Mouse (Mus musculus): ENCODE measurements around the gene Bzw1. TPM values are rescaled to one million over a fixed set of nuclear protein-coding genes. Genes with fewer than 3 reads are reported as not detected.

Bzw1 gene
- polyA plus RNA-seq, 1 experiment from 2014 or later = 347 TPM

DNA sequence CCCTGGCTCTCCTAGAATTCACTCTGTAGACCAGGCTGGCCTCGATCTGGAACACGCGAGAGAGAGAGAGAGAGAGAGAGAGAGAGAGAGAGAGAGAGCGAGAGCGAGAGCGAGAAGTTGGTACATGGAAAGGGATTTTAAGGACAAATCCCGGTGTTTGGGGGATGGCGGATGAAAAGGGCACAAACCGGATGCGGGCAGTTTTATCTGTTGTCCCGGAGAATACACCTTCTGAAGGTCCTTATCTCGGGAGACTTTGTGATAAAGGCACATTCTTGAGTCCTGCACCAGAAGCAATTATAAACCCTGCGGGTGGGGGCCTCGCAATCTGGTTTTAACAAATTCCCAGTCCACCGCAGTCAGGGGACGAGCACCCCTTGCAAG, 438 bp upstream of the Bzw1 start:
- DNase-seq (ENCODE audit: low spot score) (peak; percentile 55), ATAC-seq (ENCODE audit: low read depth) (peak; percentile 11; the same call in 1 of the 2 replicates)
- Histone ChIP-seq H3K4me3 (ENCODE audit: low read depth, low read length) (peak overlapping the region; percentile 97), H3K4me1 (ENCODE audit: control insufficient read depth, insufficient read depth, low read length) (peaks cover 11% of the 10 kb centered on the region), H3K27ac (replicated peaks; ENCODE audit: low read depth, low read length) (peak overlapping the region; percentile 98), H3K9ac (ENCODE audit: low read depth, low read length) (peak overlapping the region; percentile 98), H3K4me2 (ENCODE audit: low read depth, low read length) (peak overlapping the region; percentile 82), H3K27me3 (replicated peaks; ENCODE audit: control insufficient read depth, insufficient read depth, low read length) (no peaks in the 10 kb centered on the region), H3K36me3 (ENCODE audit: control insufficient read depth, insufficient read depth, low read length) (peaks cover 29% of the 10 kb centered on the region), H3K9me3 (ENCODE audit: control insufficient read depth, low read length) (no peaks in the 10 kb centered on the region)
- 1% methylated on average over 15 of the region's 16 CpGs for WGBS

DNA sequence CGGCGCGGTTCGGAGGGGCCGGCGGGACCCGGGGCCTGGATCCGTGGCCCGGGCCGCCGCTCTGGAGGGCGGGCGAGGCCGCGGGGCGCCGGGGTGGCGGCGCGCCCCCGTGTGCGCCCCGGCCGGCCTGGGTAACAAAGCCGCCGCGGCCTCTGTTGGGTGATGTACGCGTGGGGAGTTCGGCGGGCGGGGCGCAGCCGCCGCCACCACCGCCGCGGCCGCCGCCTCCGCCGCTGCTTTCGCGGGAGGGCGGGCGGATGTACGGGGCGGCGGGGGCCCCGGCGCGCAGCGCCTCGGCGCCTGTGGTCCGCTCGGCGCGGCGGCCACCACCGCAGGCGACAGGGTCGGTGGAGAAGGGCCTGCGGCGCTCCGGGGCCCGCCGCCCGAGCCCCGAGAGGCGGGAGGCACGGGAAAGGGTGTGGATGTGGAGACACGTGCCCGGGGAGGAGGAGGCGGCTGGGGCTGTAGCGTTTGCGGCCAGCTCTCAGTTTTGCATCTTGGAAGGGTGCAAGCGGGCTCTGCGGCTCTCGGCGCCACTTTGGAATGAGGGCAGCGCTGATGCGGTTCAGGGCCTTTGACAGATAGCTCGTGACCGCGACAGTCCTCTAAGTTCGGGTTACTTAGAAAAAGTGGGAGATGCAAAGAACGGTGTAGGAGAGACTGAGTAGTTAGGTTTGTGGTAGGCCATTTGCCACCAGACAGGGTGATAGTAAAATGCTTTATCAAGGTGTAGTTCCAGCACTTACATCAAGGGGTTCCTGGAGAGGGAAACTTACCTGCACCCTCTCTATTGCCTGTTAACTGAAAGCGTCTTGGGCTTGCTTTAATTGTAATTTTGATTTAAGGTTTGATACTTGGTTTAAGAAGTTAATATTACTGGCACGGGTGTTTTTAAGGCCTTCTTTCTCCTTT, 842 bp downstream of the Bzw1 start:
- Histone ChIP-seq H3K4me3 (ENCODE audit: low read depth, low read length) (peak overlapping the region; percentile 97), H3K9ac (ENCODE audit: low read depth, low read length) (peak overlapping the region; percentile 98), H3K27ac (replicated peaks; ENCODE audit: low read depth, low read length) (peak overlapping the region; percentile 98), H3K27me3 (replicated peaks; ENCODE audit: control insufficient read depth, insufficient read depth, low read length) (no peaks in the 10 kb centered on the region), H3K9me3 (ENCODE audit: control insufficient read depth, low read length) (no peaks in the 10 kb centered on the region), H3K4me1 (ENCODE audit: control insufficient read depth, insufficient read depth, low read length) (peaks cover 11% of the 10 kb centered on the region), H3K36me3 (ENCODE audit: control insufficient read depth, insufficient read depth, low read length) (peaks cover 41% of the 10 kb centered on the region), H3K4me2 (ENCODE audit: low read depth, low read length) (peak overlapping the region; percentile 84)
- peak; percentile 54 for DNase-seq (ENCODE audit: low spot score)
- 1% methylated on average over 28 of the region's 90 CpGs for WGBS
- peak; percentile 58 for ATAC-seq (ENCODE audit: low read depth)

DNA sequence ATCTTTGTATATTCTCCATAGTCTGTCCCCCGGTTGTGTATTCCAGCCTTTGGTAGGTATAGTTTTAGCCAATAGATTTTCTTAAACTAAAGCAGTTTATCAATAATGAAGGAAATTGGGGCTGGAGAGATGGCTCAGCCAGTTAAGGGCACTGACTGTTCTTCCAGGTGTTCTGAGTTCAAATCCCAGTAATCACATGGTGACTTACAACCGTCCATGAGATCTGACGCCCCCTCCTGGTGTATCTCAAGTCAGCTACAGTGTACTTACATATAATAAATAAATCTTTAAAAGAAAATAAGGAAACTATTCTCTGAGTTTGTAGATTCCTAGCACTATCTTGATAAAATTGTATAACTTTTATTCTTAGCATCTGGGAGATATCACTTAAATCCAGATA, 2.6 kb downstream of the Bzw1 start:
- H3K9me3 ChIP-seq (ENCODE audit: control insufficient read depth, low read length) = no peaks in the 10 kb centered on the region
- H3K27ac ChIP-seq (replicated peaks; ENCODE audit: low read depth, low read length) = no peak overlapping the region
- H3K4me1 ChIP-seq (ENCODE audit: control insufficient read depth, insufficient read depth, low read length) = peaks cover 11% of the 10 kb centered on the region
- no peak for DNase-seq (ENCODE audit: low spot score)
- H3K4me2 ChIP-seq (ENCODE audit: low read depth, low read length) = no peak overlapping the region
- ATAC-seq (ENCODE audit: low read depth) = no peak
- H3K27me3 ChIP-seq (replicated peaks; ENCODE audit: control insufficient read depth, insufficient read depth, low read length) = no peaks in the 10 kb centered on the region
- peaks cover 58% of the 10 kb centered on the region for H3K36me3 ChIP-seq (ENCODE audit: control insufficient read depth, insufficient read depth, low read length)
- no peak overlapping the region for H3K9ac ChIP-seq (ENCODE audit: low read depth, low read length)
- 92% methylated on average over 3 of the region's 3 CpGs for WGBS
- H3K4me3 ChIP-seq (ENCODE audit: low read depth, low read length) = no peak overlapping the region

DNA sequence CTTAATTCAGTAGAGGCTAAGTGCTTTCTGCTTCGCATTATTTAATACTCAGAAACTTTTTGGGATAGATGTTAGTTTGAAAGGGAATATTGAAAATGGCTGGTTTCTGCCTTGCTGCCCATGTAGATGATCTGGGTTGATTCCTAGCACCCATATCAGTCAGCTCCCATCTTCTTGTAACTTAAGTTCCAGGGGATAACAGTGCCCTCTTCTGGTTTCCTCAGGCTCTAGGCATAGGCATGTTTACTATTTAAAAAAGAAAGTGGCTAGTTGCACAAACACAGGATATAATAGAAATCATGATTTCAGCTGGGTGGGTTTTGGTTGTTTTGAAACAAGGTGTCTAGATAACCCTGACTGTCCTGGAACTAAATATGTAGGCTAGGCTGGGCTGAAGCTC, 3.5 kb downstream of the Bzw1 start:
- Histone ChIP-seq H3K4me2 (ENCODE audit: low read depth, low read length) (no peak overlapping the region), H3K4me1 (ENCODE audit: control insufficient read depth, insufficient read depth, low read length) (peaks cover 11% of the 10 kb centered on the region), H3K9me3 (ENCODE audit: control insufficient read depth, low read length) (no peaks in the 10 kb centered on the region), H3K9ac (ENCODE audit: low read depth, low read length) (no peak overlapping the region), H3K4me3 (ENCODE audit: low read depth, low read length) (no peak overlapping the region), H3K36me3 (ENCODE audit: control insufficient read depth, insufficient read depth, low read length) (peaks cover 66% of the 10 kb centered on the region), H3K27ac (replicated peaks; ENCODE audit: low read depth, low read length) (no peak overlapping the region), H3K27me3 (replicated peaks; ENCODE audit: control insufficient read depth, insufficient read depth, low read length) (no peaks in the 10 kb centered on the region)
- DNase-seq (ENCODE audit: low spot score) = no peak
- no peak for ATAC-seq (ENCODE audit: low read depth)
- WGBS = 100% methylated on average over 1 of the region's 1 CpGs

DNA sequence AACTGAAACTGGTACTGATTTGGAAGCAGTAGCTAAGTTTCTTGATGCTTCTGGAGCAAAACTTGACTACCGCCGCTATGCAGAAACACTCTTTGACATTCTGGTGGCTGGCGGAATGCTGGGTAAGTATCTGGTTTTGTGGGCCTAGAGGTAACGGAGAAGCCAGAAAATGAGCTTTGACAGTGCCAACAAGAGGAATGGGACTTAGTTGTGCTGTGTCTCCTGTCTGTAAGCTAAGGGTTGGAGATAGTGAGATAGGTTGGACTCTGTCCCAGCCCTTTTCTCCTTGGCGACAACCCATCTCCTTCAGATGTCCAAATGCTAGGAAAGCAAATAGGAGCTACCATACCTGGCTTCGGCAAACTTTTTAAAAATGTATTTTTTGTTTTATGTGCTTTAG, 5.0 kb downstream of the Bzw1 start:
- Histone ChIP-seq H3K4me3 (ENCODE audit: low read depth, low read length) (no peak overlapping the region), H3K36me3 (ENCODE audit: control insufficient read depth, insufficient read depth, low read length) (peaks cover 82% of the 10 kb centered on the region), H3K4me1 (ENCODE audit: control insufficient read depth, insufficient read depth, low read length) (peaks cover 4% of the 10 kb centered on the region; the same call in 1 of the 2 replicates), H3K9me3 (ENCODE audit: control insufficient read depth, low read length) (no peaks in the 10 kb centered on the region), H3K4me2 (ENCODE audit: low read depth, low read length) (no peak overlapping the region), H3K27me3 (replicated peaks; ENCODE audit: control insufficient read depth, insufficient read depth, low read length) (no peaks in the 10 kb centered on the region), H3K9ac (ENCODE audit: low read depth, low read length) (no peak overlapping the region), H3K27ac (replicated peaks; ENCODE audit: low read depth, low read length) (no peak overlapping the region)
- WGBS = 95% methylated on average over 6 of the region's 6 CpGs
- DNase-seq (ENCODE audit: low spot score) (no peak), ATAC-seq (ENCODE audit: low read depth) (no peak)

DNA sequence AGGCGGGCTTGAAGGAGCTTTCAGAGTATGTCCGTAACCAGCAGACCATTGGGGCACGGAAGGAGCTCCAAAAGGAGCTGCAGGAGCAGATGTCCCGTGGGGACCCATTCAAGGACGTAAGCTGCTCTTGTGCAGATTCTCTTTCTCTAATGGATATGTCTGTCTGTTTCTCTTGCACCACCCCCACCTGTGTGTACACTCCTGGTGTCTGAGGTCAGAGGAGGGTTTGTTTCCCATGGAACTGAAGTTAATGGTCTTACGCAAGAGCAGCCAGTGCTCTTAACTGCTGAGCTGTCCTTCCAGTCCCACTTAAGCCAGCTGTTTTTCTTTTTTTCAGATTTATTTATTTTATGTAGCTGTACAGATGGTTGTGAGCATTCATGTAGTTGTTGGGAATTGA, 8.7 kb downstream of the Bzw1 start:
- ATAC-seq (ENCODE audit: low read depth) (no peak), DNase-seq (ENCODE audit: low spot score) (no peak)
- Histone ChIP-seq H3K27ac (replicated peaks; ENCODE audit: low read depth, low read length) (no peak overlapping the region), H3K9me3 (ENCODE audit: control insufficient read depth, low read length) (no peaks in the 10 kb centered on the region), H3K36me3 (ENCODE audit: control insufficient read depth, insufficient read depth, low read length) (peaks cover 91% of the 10 kb centered on the region), H3K4me2 (ENCODE audit: low read depth, low read length) (no peak overlapping the region), H3K4me3 (ENCODE audit: low read depth, low read length) (no peak overlapping the region), H3K27me3 (replicated peaks; ENCODE audit: control insufficient read depth, insufficient read depth, low read length) (no peaks in the 10 kb centered on the region), H3K9ac (ENCODE audit: low read depth, low read length) (no peak overlapping the region), H3K4me1 (ENCODE audit: control insufficient read depth, insufficient read depth, low read length) (no peaks in the 10 kb centered on the region)
- 93% methylated on average over 6 of the region's 6 CpGs for WGBS

DNA sequence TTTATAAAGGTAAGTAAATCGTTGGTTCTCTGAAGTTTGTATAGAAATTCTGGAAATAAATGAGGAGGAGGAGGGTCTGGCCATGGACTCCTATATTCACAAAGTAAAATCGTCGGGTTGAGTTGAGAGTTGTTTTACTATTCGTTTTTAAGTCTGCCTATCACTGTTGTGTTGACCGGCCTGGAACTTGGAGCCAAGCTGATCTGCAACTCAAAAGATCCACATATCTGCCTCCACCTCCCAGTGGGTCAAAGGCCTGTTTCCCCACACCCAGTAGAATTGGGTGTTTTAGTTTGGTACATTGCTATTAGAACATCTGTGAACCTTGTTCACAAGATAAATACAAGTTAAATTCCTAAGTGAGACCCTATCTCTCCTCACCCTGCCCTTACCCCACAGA, 11.0 kb downstream of the Bzw1 start:
- Histone ChIP-seq H3K36me3 (ENCODE audit: control insufficient read depth, insufficient read depth, low read length) (peaks cover 86% of the 10 kb centered on the region), H3K9me3 (ENCODE audit: control insufficient read depth, low read length) (no peaks in the 10 kb centered on the region), H3K4me3 (ENCODE audit: low read depth, low read length) (no peak overlapping the region), H3K27me3 (replicated peaks; ENCODE audit: control insufficient read depth, insufficient read depth, low read length) (no peaks in the 10 kb centered on the region), H3K4me1 (ENCODE audit: control insufficient read depth, insufficient read depth, low read length) (no peaks in the 10 kb centered on the region), H3K9ac (ENCODE audit: low read depth, low read length) (no peak overlapping the region), H3K27ac (replicated peaks; ENCODE audit: low read depth, low read length) (no peak overlapping the region), H3K4me2 (ENCODE audit: low read depth, low read length) (no peak overlapping the region)
- DNase-seq (ENCODE audit: low spot score) (no peak), ATAC-seq (ENCODE audit: low read depth) (no peak)
- WGBS = 94% methylated on average over 5 of the region's 5 CpGs

DNA sequence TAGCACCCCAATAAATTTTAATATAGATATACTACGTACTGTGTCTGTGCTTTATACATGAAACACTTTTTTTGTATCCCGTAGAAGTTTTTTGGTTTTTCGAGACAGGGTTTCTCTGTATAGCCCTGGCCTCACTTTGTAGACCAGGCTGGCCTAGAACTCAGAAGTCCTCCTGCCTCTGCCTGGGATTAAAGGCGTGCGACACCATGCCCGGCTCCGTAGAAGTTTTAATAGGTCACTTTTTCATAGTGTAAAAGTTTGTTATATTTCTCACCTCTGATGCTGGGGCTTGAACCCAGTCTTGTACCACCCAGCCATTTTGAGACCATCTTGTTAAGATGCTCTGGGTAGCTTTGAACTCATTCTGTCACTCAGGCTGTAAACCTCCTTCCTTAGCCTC, 14.6 kb downstream of the Bzw1 start:
- DNase-seq (ENCODE audit: low spot score) (no peak), ATAC-seq (ENCODE audit: low read depth) (no peak)
- Histone ChIP-seq H3K4me1 (ENCODE audit: control insufficient read depth, insufficient read depth, low read length) (no peaks in the 10 kb centered on the region), H3K36me3 (ENCODE audit: control insufficient read depth, insufficient read depth, low read length) (peaks cover 76% of the 10 kb centered on the region), H3K9ac (ENCODE audit: low read depth, low read length) (no peak overlapping the region), H3K4me2 (ENCODE audit: low read depth, low read length) (no peak overlapping the region), H3K9me3 (ENCODE audit: control insufficient read depth, low read length) (no peaks in the 10 kb centered on the region), H3K27me3 (replicated peaks; ENCODE audit: control insufficient read depth, insufficient read depth, low read length) (no peaks in the 10 kb centered on the region), H3K27ac (replicated peaks; ENCODE audit: low read depth, low read length) (no peak overlapping the region), H3K4me3 (ENCODE audit: low read depth, low read length) (no peak overlapping the region)
- 98% methylated on average over 7 of the region's 7 CpGs for WGBS

DNA sequence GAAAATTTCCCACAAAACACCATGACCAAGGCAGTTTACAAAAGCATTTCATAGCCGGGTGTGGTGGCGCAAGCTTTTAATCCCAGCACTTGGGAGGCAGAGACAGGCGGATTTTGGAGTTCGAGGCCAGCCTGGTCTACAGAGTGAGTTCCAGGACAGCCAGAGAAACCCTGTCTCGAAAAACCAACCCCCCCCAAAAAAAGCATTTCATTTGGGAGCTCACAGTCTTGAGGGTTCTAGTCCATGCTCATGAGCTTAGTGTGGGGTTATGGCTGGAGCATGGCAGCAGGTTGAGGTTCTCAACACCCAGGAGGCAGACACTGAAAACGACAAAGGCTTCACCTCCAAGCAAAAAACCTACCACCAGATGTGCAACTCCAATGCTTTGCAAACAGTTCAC, 15.4 kb downstream of the Bzw1 start:
- ATAC-seq (ENCODE audit: low read depth) = no peak
- no peak for DNase-seq (ENCODE audit: low spot score)
- Histone ChIP-seq H3K9ac (ENCODE audit: low read depth, low read length) (no peak overlapping the region), H3K4me2 (ENCODE audit: low read depth, low read length) (no peak overlapping the region), H3K9me3 (ENCODE audit: control insufficient read depth, low read length) (no peaks in the 10 kb centered on the region), H3K36me3 (ENCODE audit: control insufficient read depth, insufficient read depth, low read length) (peaks cover 76% of the 10 kb centered on the region), H3K27me3 (replicated peaks; ENCODE audit: control insufficient read depth, insufficient read depth, low read length) (no peaks in the 10 kb centered on the region), H3K4me3 (ENCODE audit: low read depth, low read length) (no peak overlapping the region), H3K4me1 (ENCODE audit: control insufficient read depth, insufficient read depth, low read length) (no peaks in the 10 kb centered on the region), H3K27ac (replicated peaks; ENCODE audit: low read depth, low read length) (no peak overlapping the region)
- WGBS = 83% methylated on average over 6 of the region's 6 CpGs
